Mouse (Mus musculus): ENCODE measurements around the gene Spon1. TPM values are rescaled to one million over a fixed set of nuclear protein-coding genes. Genes with fewer than 3 reads are reported as not detected.

The Spon1 gene
- total RNA-seq (2014; rRNA removed), result 32.9 and 35.7 TPM in 2 replicates
- 39.5 and 40.2 TPM in 2 replicates for polyA plus RNA-seq (2015; fragmentation: Nextera tagmentation; extraction: Ambion mirVana)

GRCm38 (mm10) chr7:113765667-113766497 lies at the start of gene Spon1:
Spon1 (plus strand) TSS chr7:113765998.
- Histone ChIP-seq H3K4me1 (ENCODE audit: insufficient read depth, low read length) (peaks cover 6% of the 10 kb centered on the region; the same call in 1 of the 2 replicates), H3K36me3 (ENCODE audit: insufficient read depth, low read length) (no peaks in the 10 kb centered on the region), H3K27me3 (ENCODE audit: insufficient read depth, low read length) (peaks cover 22% of the 10 kb centered on the region; the same call in 1 of the 2 replicates), H3K27ac (ENCODE audit: low read depth, low read length) (peak within 1 kb of the TSS; percentile 51; the same call in 1 of the 2 replicates), H3K4me3 (ENCODE audit: low read depth, low read length) (peak within 1 kb of the TSS; percentile 60), H3K9ac (replicated peaks; ENCODE audit: low read length, poor library complexity, severe bottlenecking) (peak within 1 kb of the TSS; percentile 56), H3K9me3 (ENCODE audit: low read length) (peaks cover 5% of the 10 kb centered on the region; the same call in 1 of the 2 replicates), H3K4me2 (ENCODE audit: low read depth, low read length, poor library complexity, severe bottlenecking) (peak within 1 kb of the TSS; percentile 99)
- peak; percentile 80 for DNase-seq (ENCODE audit: low spot score)
- ATAC-seq (ENCODE audit: low FRiP score), result peak; percentile 89
- TF ChIP-seq CTCF (IDR thresholded peaks at IDR 0.05), result no peak
- WGBS, result under 1% methylated on average over 56 of the region's 56 CpGs

DNA sequence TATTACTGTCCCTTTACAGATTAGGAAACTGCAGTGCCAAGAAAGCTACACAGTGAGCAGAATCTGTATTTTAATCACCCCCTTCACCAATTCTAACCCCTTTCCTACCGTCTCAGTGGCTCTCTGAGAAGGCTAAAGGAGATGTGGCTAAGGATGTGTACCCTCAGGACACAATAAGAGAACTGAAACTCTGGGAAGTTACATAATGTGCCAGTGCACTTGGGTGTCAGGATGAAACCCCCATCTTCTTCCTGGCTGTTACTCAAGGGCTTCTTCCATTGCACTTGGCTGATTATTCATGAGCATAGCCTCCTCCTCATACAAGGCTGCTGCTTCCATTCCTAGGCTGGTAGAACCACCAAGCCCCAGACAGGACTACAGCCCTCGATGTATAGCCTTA lies 43.8 kb upstream of the Spon1 start:
- Histone ChIP-seq H3K9me3 (ENCODE audit: low read length) (no peaks in the 10 kb centered on the region), H3K27me3 (ENCODE audit: insufficient read depth, low read length) (no peaks in the 10 kb centered on the region), H3K4me1 (ENCODE audit: insufficient read depth, low read length) (no peaks in the 10 kb centered on the region), H3K36me3 (ENCODE audit: insufficient read depth, low read length) (no peaks in the 10 kb centered on the region), H3K9ac (replicated peaks; ENCODE audit: low read length, poor library complexity, severe bottlenecking) (no peak overlapping the region), H3K4me2 (ENCODE audit: low read depth, low read length, poor library complexity, severe bottlenecking) (no peak overlapping the region), H3K27ac (ENCODE audit: low read depth, low read length) (no peak overlapping the region), H3K4me3 (ENCODE audit: low read depth, low read length) (no peak overlapping the region)
- no peak for DNase-seq (ENCODE audit: low spot score)
- no peak for TF ChIP-seq CTCF (IDR thresholded peaks at IDR 0.05)
- WGBS, result 76% methylated on average over 2 of the region's 2 CpGs
- ATAC-seq (ENCODE audit: low FRiP score), result no peak

- no peak overlapping the region for H3K4me2 ChIP-seq (ENCODE audit: low read depth, low read length, poor library complexity, severe bottlenecking)
- WGBS, result 79% methylated on average over 3 of the region's 3 CpGs
- H3K4me1 ChIP-seq (ENCODE audit: insufficient read depth, low read length), result no peaks in the 10 kb centered on the region
- no peak overlapping the region for H3K27ac ChIP-seq (ENCODE audit: low read depth, low read length)
- H3K4me3 ChIP-seq (ENCODE audit: low read depth, low read length), result no peak overlapping the region
- no peak for TF ChIP-seq CTCF (IDR thresholded peaks at IDR 0.05)
- no peak for DNase-seq (ENCODE audit: low spot score)
- H3K9me3 ChIP-seq (ENCODE audit: low read length), result no peaks in the 10 kb centered on the region
- no peak for ATAC-seq (ENCODE audit: low FRiP score)
- no peaks in the 10 kb centered on the region for H3K36me3 ChIP-seq (ENCODE audit: insufficient read depth, low read length)
- no peak overlapping the region for H3K9ac ChIP-seq (replicated peaks; ENCODE audit: low read length, poor library complexity, severe bottlenecking)
- H3K27me3 ChIP-seq (ENCODE audit: insufficient read depth, low read length), result no peaks in the 10 kb centered on the region
Measured at GRCm38 (mm10) chr7:113723905-113724304, 41.9 kb upstream of the Spon1 start.

GRCm38 (mm10) chr7:113727999-113728713 lies 37.6 kb upstream of the Spon1 start:
- 79% methylated on average over 8 of the region's 8 CpGs for WGBS
- Histone ChIP-seq H3K27ac (ENCODE audit: low read depth, low read length) (no peak overlapping the region), H3K27me3 (ENCODE audit: insufficient read depth, low read length) (no peaks in the 10 kb centered on the region)

GRCm38 (mm10) chr7:113728926-113729325 lies 36.9 kb upstream of the Spon1 start:
- no peaks in the 10 kb centered on the region for H3K36me3 ChIP-seq (ENCODE audit: insufficient read depth, low read length)
- H3K4me2 ChIP-seq (ENCODE audit: low read depth, low read length, poor library complexity, severe bottlenecking), result no peak overlapping the region
- H3K9me3 ChIP-seq (ENCODE audit: low read length), result no peaks in the 10 kb centered on the region
- no peak overlapping the region for H3K9ac ChIP-seq (replicated peaks; ENCODE audit: low read length, poor library complexity, severe bottlenecking)
- no peak for TF ChIP-seq CTCF (IDR thresholded peaks at IDR 0.05)
- no peaks in the 10 kb centered on the region for H3K27me3 ChIP-seq (ENCODE audit: insufficient read depth, low read length)
- DNase-seq (ENCODE audit: low spot score), result no peak
- WGBS, result 65% methylated on average over 2 of the region's 2 CpGs
- H3K27ac ChIP-seq (ENCODE audit: low read depth, low read length), result no peak overlapping the region
- ATAC-seq (ENCODE audit: low FRiP score), result no peak
- no peak overlapping the region for H3K4me3 ChIP-seq (ENCODE audit: low read depth, low read length)
- H3K4me1 ChIP-seq (ENCODE audit: insufficient read depth, low read length), result no peaks in the 10 kb centered on the region

More at GRCm38 (mm10) chr7:113727999-113728713, 37.6 kb upstream of the Spon1 start:
- Histone ChIP-seq H3K4me3 (ENCODE audit: low read depth, low read length) (no peak overlapping the region), H3K36me3 (ENCODE audit: insufficient read depth, low read length) (no peaks in the 10 kb centered on the region), H3K4me1 (ENCODE audit: insufficient read depth, low read length) (no peaks in the 10 kb centered on the region), H3K9ac (replicated peaks; ENCODE audit: low read length, poor library complexity, severe bottlenecking) (no peak overlapping the region), H3K4me2 (ENCODE audit: low read depth, low read length, poor library complexity, severe bottlenecking) (no peak overlapping the region), H3K9me3 (ENCODE audit: low read length) (no peaks in the 10 kb centered on the region)
- DNase-seq (ENCODE audit: low spot score), result no peak
- TF ChIP-seq CTCF (IDR thresholded peaks at IDR 0.05), result no peak
- ATAC-seq (ENCODE audit: low FRiP score), result no peak

Data from midbrain, postnatal 0 days (tissue).